Mouse (Mus musculus) embryonic facial prominence, embryonic 10.5 days (tissue): ENCODE results near the gene Tspan1. TPM values are rescaled to one million over a fixed set of nuclear protein-coding genes. Genes with fewer than 3 reads are reported as not detected.

Experiments used
- DNase-seq: peaks from one replicate; pipeline ENCODE4 v3.0.0-alpha.2; 2017; ENCODE audit warnings: low spot score
- H3K27ac ChIP-seq: fragments of 300-500 bp; sonication (generic); replicated peaks from 2 replicates; pipeline ENCODE4 v1.5.1; 2016; ENCODE audit warnings: mild to moderate bottlenecking
- H3K27me3 ChIP-seq: fragments of 300-500 bp; sonication (generic); replicated peaks from 2 replicates; pipeline ENCODE4 v1.6.1; 2016; ENCODE audit warnings: low read depth, mild to moderate bottlenecking; ENCODE audit not compliant: poor library complexity, severe bottlenecking
- H3K36me3 ChIP-seq: fragments of 300-500 bp; sonication (generic); replicated peaks from 2 replicates; pipeline ENCODE4 v1.6.1; 2016; ENCODE audit warnings: mild to moderate bottlenecking, moderate library complexity
- H3K4me1 ChIP-seq: fragments of 300-500 bp; sonication (generic); 2 replicates; pipeline ENCODE4 v1.6.1; 2016
- H3K4me3 ChIP-seq: fragments of 300-500 bp; sonication (generic); 2 replicates; pipeline ENCODE4 v1.5.1; 2016; ENCODE audit warnings: mild to moderate bottlenecking, moderate library complexity
- H3K9me3 ChIP-seq: fragments of 300-500 bp; sonication (generic); 2 replicates; pipeline ENCODE4 v1.6.1; 2016; ENCODE audit warnings: mild to moderate bottlenecking
- WGBS: fragments of 180-500 bp; shearing (Covaris S2); methylation state at CpG from one replicate; pipeline ENCODE4 v1.1.7; 2016; 5-methylcytosine and 5-hydroxymethylcytosine counted together
- polyA plus RNA-seq: library from polyadenylated mRNA; unstranded; fragments of >200 nt; fragmentation: Nextera tagmentation; extraction: Ambion mirVana; gene quantifications from 2 replicates; pipeline ENCODE4 v1.2.1, GENCODE M21; 2016

The Tspan1 gene
- polyA plus RNA-seq, 1 experiment from 2014 or later: 0.24 TPM

GRCm38 (mm10) chr4:116162142-116162541, 5.3 kb downstream of the Tspan1 start:
- H3K4me3 ChIP-seq: no peak overlapping the region
- no peak overlapping the region for H3K27ac ChIP-seq
- whole genome bisulfite sequencing: 83% methylated on average over 4 of the region's 4 CpGs
- no peaks in the 10 kb centered on the region for H3K27me3 ChIP-seq
- peaks cover 54% of the 10 kb centered on the region for H3K36me3 ChIP-seq
- no peak for DNase-seq
- no peaks in the 10 kb centered on the region for H3K9me3 ChIP-seq
- peaks cover 22% of the 10 kb centered on the region for H3K4me1 ChIP-seq

GRCm38 (mm10) chr4:116160769-116161168, 6.6 kb downstream of the Tspan1 start:
- Histone ChIP-seq H3K27me3 (no peaks in the 10 kb centered on the region), H3K9me3 (no peaks in the 10 kb centered on the region), H3K4me3 (no peak overlapping the region), H3K36me3 (peaks cover 68% of the 10 kb centered on the region), H3K4me1 (peaks cover 13% of the 10 kb centered on the region), H3K27ac (no peak overlapping the region)
- no peak for DNase-seq
- 86% methylated on average over 3 of the region's 3 CpGs for WGBS

GRCm38 (mm10) chr4:116159912-116160311, 7.5 kb downstream of the Tspan1 start:
- peaks cover 4% of the 10 kb centered on the region for H3K4me1 ChIP-seq
- H3K27ac ChIP-seq: no peak overlapping the region
- H3K4me3 ChIP-seq: no peak overlapping the region
- H3K36me3 ChIP-seq: peaks cover 76% of the 10 kb centered on the region
- no peak for DNase-seq
- no peaks in the 10 kb centered on the region for H3K9me3 ChIP-seq
- no peaks in the 10 kb centered on the region for H3K27me3 ChIP-seq
- 82% methylated on average over 3 of the region's 3 CpGs for WGBS

- no peak for DNase-seq
- WGBS: 91% methylated on average over 2 of the region's 2 CpGs
- H3K4me1 ChIP-seq: no peaks in the 10 kb centered on the region
- H3K36me3 ChIP-seq: peaks cover 97% of the 10 kb centered on the region
- H3K27ac ChIP-seq: no peak overlapping the region
- no peaks in the 10 kb centered on the region for H3K27me3 ChIP-seq
- no peak overlapping the region for H3K4me3 ChIP-seq
- no peaks in the 10 kb centered on the region for H3K9me3 ChIP-seq
These were observed 9.5 kb downstream of the Tspan1 start for GRCm38 (mm10) chr4:116157882-116158281.

- 94% methylated on average over 15 of the region's 15 CpGs for WGBS
- peaks cover 62% of the 10 kb centered on the region for H3K36me3 ChIP-seq
- no peaks in the 10 kb centered on the region for H3K9me3 ChIP-seq
- H3K27me3 ChIP-seq: no peaks in the 10 kb centered on the region
- peaks cover 16% of the 10 kb centered on the region for H3K4me1 ChIP-seq
- H3K4me3 ChIP-seq: no peak overlapping the region
- no peak for DNase-seq
- H3K27ac ChIP-seq: no peak overlapping the region
These were observed 14.7 kb downstream of the Tspan1 start for GRCm38 (mm10) chr4:116152702-116153101.

GRCm38 (mm10) chr4:116151238-116151637, 16.2 kb downstream of the Tspan1 start, which contains the start of gene Lurap1:
Lurap1 (minus strand) TSS chr4:116151338.
- Histone ChIP-seq H3K27ac (peak within 1 kb of the TSS; percentile 97), H3K4me1 (peaks cover 16% of the 10 kb centered on the region), H3K27me3 (no peaks in the 10 kb centered on the region), H3K9me3 (peaks cover 3% of the 10 kb centered on the region; the same call in 1 of the 2 replicates), H3K36me3 (peaks cover 47% of the 10 kb centered on the region), H3K4me3 (peak within 1 kb of the TSS; percentile 86)
- WGBS: 79% methylated on average over 6 of the region's 6 CpGs
- no peak for DNase-seq

- Histone ChIP-seq H3K27ac (peak overlapping the region; percentile 97), H3K4me3 (peak overlapping the region; percentile 86), H3K9me3 (peaks cover 3% of the 10 kb centered on the region; the same call in 1 of the 2 replicates), H3K27me3 (no peaks in the 10 kb centered on the region), H3K4me1 (peaks cover 16% of the 10 kb centered on the region), H3K36me3 (peaks cover 43% of the 10 kb centered on the region)
- WGBS: 25% methylated on average over 4 of the region's 4 CpGs
- DNase-seq: no peak
These were observed 16.6 kb downstream of the Tspan1 start for GRCm38 (mm10) chr4:116150862-116151221.

GRCm38 (mm10) chr4:116150156-116150861, 17.1 kb downstream of the Tspan1 start:
- no peaks in the 10 kb centered on the region for H3K27me3 ChIP-seq
- WGBS: 3% methylated on average over 73 of the region's 73 CpGs

GRCm38 (mm10) chr4:116149812-116150155, 17.6 kb downstream of the Tspan1 start:
- peak overlapping the region; percentile 97 for H3K27ac ChIP-seq

More at GRCm38 (mm10) chr4:116150156-116150861, 17.1 kb downstream of the Tspan1 start:
- Histone ChIP-seq H3K27ac (peak overlapping the region; percentile 97), H3K4me1 (peaks cover 16% of the 10 kb centered on the region), H3K36me3 (peaks cover 38% of the 10 kb centered on the region), H3K4me3 (peak overlapping the region; percentile 86), H3K9me3 (peaks cover 3% of the 10 kb centered on the region; the same call in 1 of the 2 replicates)
- peak; percentile 83 for DNase-seq

GRCm38 (mm10) chr4:116143891-116144717, 23.3 kb downstream of the Tspan1 start:
- peak; percentile 71 for DNase-seq
- WGBS: under 1% methylated on average over 47 of the region's 47 CpGs
- Histone ChIP-seq H3K27me3 (peaks cover 37% of the 10 kb centered on the region), H3K9me3 (peaks cover 3% of the 10 kb centered on the region; the same call in 1 of the 2 replicates), H3K4me3 (peak overlapping the region; percentile 83), H3K36me3 (no peaks in the 10 kb centered on the region), H3K4me1 (peaks cover 20% of the 10 kb centered on the region), H3K27ac (peak overlapping the region; percentile 82)

More at GRCm38 (mm10) chr4:116149812-116150155, 17.6 kb downstream of the Tspan1 start:
- peaks cover 19% of the 10 kb centered on the region for H3K4me1 ChIP-seq
- peaks cover 32% of the 10 kb centered on the region for H3K36me3 ChIP-seq
- H3K9me3 ChIP-seq: peaks cover 3% of the 10 kb centered on the region; the same call in 1 of the 2 replicates
- H3K4me3 ChIP-seq: peak overlapping the region; percentile 86
- WGBS: 21% methylated on average over 6 of the region's 6 CpGs
- no peak for DNase-seq
- peaks cover 3% of the 10 kb centered on the region; the same call in 1 of the 2 replicates for H3K27me3 ChIP-seq

- peak overlapping the region; percentile 83 for H3K4me3 ChIP-seq
- H3K4me1 ChIP-seq: peaks cover 20% of the 10 kb centered on the region
- 16% methylated on average over 7 of the region's 7 CpGs for WGBS
- peaks cover 37% of the 10 kb centered on the region for H3K27me3 ChIP-seq
- no peak overlapping the region for H3K27ac ChIP-seq
- H3K36me3 ChIP-seq: no peaks in the 10 kb centered on the region
- DNase-seq: no peak
- H3K9me3 ChIP-seq: peaks cover 3% of the 10 kb centered on the region; the same call in 1 of the 2 replicates
These were observed 24.0 kb downstream of the Tspan1 start for GRCm38 (mm10) chr4:116143317-116143811.

- WGBS: 82% methylated on average over 7 of the region's 7 CpGs
- no peaks in the 10 kb centered on the region for H3K36me3 ChIP-seq
These were observed 25.1 kb downstream of the Tspan1 start for GRCm38 (mm10) chr4:116142269-116142668.

More at GRCm38 (mm10) chr4:116142269-116142668, 25.1 kb downstream of the Tspan1 start:
- H3K27me3 ChIP-seq: peaks cover 37% of the 10 kb centered on the region
- peaks cover 2% of the 10 kb centered on the region; the same call in 1 of the 2 replicates for H3K9me3 ChIP-seq
- no peak overlapping the region for H3K27ac ChIP-seq
- no peak for DNase-seq
- peaks cover 24% of the 10 kb centered on the region for H3K4me1 ChIP-seq
- H3K4me3 ChIP-seq: no peak overlapping the region
